Mouse (Mus musculus) brain, embryonic 14.5 days (tissue): Measurements from ENCODE around the gene Meioc. TPM values are rescaled to one million over a fixed set of nuclear protein-coding genes. Genes with fewer than 3 reads are reported as not detected.

Experiments used
- DNase-seq: peaks from one replicate; pipeline ENCODE4 v3.0.0-alpha.2; 2011; ENCODE audit warnings: low read depth
- CTCF ChIP-seq: fragments of 200-500 bp; IDR thresholded peaks from 2 replicates; pipeline ENCODE4 v1.5.1; 2012; ENCODE audit warnings: inconsistent platforms, mild to moderate bottlenecking, moderate library complexity, borderline replicate concordance; ENCODE audit not compliant: insufficient read depth, insufficient read length; ENCODE audit errors: extremely low read depth
- POLR2A ChIP-seq: fragments of 200-500 bp; IDR thresholded peaks from 2 replicates; pipeline ENCODE4 v1.6.1; 2012; ENCODE audit warnings: mild to moderate bottlenecking, inconsistent platforms, borderline replicate concordance; ENCODE audit not compliant: poor library complexity, insufficient read depth, insufficient read length, severe bottlenecking; ENCODE audit errors: extremely low read depth
- polyA plus RNA-seq: library from polyadenylated mRNA; depleted of rRNA; stranded (reverse); fragments of >200 nt; gene quantifications from 2 replicates; pipeline ENCODE4 v1.2.3, GENCODE M21; 2012; rRNA removed

Meioc gene
- 0.03 and 0.11 TPM in 2 replicates for polyA plus RNA-seq

DNA sequence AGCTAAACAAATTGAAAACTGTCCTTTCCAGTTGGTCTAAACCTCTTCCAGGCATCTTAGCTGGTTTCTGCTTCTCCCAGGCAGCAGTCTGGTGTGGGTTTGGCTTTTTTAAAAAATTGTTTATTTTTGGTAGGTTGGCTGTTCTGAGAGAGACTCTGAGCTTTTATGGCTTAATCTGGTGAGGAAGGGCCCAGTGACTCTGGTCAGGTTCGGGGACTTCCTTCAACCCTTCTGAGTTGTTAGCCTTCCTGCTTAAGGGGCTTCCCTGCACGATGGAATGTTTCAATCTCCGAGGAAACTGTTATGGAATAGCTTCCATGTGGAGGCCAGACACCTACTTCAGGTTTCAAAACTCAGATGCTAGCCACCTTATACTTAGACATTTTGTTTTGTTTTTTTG, at the start of gene Meioc:
Gene Meioc (plus strand): TSS at position 301 of the 400 bp plus-strand sequence.
- TF ChIP-seq CTCF, result no peak
- TF ChIP-seq POLR2A, result no peak
- no peak for DNase-seq

DNA sequence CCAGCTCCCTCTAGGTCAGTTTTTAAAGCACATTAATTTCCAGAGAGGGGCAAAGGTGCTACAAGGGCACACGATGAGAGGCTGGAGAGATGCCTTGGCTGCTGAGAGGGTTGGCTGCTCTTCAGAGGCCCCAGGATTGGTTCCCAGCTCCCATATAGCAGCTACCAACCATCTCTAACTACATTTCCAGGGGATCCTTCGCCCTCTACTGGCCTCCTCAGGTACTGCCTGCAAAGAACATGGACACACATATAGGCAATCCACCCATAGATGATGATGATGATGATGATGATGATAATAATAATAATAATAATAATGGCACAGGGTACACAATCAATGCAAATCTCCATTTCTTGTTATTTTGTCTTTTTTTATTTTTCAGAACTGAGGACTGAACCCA, 44.1 kb upstream of the Meioc start:
- TF ChIP-seq CTCF, result 0 out of 2 replicates have a peak, but pooled peaks have one; percentile 11
- no peak for TF ChIP-seq POLR2A
- no peak for DNase-seq

DNA sequence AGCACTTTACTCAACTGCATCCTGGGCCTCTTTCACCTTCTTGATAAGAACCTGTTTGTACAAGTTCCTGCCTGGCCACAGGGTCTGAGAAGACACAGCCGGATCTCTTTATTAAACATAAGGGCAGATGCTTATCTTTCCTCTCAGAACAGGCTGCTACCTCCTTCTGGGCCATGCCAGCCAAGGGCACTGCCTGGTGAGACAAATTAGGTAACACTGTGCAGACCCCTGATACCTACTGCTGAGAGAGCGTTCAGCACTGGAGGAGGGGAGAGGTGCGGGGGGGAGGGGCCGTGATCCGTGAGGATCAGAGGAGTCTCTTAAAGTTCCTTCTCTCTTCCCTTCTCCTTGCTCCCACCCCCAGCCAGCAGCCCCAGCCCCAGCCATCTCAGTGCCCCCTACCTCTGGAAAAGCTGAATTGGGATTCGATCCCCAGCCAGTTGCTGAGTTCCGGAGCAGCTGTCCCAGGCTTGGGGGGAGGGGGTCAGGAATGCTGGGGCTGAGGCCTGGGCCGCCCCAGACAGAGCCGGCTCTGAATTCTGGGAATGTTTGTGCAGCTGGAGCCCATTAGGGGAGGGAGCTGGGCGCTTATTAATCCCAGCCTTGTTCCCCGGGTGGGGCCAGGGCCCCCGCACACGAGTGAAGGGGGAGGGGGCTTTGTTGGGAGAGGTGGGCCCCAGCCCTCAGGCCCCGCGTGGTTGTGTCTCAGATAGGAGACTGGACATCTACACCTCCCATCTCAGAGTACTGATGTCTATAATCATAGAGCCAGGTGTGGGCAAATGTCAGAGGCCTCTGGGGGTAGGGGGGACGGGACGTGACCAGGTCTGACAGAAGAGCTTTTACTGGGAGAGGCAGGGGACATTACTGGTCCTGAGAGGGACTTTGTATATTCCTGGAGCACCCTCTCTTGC, 39.4 kb upstream of the Meioc start:
- DNase-seq, result peak; percentile 72
- TF ChIP-seq CTCF (no peak), POLR2A (no peak)

DNA sequence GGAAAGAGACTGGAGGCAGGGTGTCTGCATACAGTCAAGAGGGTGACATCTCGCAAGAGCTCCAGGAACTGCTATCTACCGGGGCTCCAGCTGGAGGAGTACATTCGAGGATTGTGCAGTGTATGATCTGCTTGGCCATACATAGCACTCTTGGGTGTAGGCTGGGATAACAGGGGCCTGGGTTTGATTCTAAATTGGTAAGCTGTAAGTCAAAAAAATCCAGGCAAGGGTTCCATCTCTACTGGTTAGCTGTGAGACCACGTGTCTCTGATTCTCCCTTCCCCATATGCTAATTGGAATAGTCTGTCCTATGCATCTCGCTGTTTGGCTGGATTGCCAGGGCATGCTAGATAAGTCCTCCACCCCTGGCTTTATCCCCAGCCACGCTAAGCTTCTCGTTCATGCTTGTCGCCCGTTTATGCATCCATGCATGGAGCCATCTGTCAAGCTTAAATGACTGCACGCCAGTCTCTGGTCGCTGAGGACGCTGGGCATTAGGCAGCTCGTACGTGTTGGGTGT, 38.6 kb upstream of the Meioc start:
- DNase-seq, result peak; percentile 85
- TF ChIP-seq CTCF (no peak), POLR2A (no peak)

DNA sequence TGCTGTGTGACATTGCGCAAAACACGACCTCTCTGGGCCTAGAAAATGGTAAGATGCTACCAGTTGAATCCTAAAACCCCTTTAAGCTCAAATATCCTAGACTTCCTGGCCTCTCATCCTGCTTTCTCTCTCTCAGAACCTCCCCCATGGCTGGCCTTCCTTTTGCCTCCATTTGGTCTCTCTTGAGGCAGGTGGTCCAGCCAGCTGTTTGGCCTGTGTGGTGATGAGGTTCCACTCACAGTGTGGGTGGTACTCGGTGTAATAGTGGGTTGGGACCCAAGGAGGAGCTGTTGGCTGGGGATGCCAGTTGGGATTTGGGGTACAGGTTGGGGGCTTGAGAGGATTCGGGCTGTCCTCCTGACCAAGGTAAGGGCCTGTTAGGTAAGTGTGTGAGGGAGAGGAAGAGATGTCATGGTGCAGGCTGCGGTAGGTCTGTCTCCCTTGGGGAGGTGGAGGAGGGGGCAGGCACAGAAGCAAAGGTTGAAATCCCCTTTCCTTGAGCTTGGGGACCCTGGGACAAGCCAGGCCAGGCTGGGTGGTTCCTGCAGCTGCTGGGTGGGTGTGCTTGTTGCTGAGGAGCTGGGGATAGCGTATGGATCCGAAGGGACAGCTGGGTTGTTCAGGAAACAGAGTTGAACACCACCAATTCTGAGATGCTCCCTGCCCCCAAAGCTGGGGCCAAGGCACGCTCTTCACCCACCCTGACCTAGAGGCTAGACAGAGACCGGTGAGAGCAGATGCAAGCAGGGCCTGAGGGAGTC, 36.2 kb upstream of the Meioc start:
- TF ChIP-seq POLR2A, result no peak
- no peak for TF ChIP-seq CTCF

DNA sequence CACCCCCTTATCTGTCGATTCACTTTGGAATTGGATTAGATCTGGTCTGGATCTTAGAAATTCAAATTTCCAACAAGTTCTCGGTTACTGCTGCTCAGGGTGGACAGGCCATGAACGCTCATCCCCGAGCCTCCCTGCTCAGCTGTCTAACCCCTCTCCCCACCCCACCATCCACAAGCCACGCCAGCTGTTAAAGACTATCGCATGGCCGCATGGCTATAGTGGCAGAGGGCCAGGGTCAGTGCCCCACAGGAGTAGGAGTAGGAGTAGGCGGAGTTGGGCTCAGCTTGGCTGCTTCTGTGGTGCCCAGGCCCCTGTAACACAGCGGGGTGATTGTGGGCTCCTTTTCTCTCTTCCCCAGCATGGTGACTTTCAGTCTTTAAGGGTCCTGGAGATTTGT, 35.0 kb upstream of the Meioc start:
- no peak for DNase-seq
- TF ChIP-seq POLR2A, result no peak
- no peak for TF ChIP-seq CTCF

More for the DNA sequence above, 36.2 kb upstream of the Meioc start:
- DNase-seq, result no peak

DNA sequence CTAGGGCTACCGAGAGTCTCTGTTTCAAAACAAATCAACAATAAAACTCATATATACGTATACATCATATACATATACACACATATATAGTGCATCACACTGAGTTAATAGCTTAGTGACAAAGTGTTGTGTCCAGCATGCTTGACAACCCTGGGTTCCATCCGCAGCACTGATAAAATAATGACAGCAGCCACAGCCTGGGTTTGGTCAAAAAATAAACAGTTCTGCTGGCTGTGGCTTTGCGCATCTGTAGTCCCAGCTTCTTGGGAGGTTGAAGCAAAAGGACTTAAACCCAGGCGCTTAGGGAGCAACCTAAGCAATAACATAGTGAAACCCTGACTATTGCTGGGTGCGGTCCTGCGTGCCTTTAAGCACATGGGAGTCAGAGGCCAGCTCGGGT, 34.1 kb upstream of the Meioc start:
- TF ChIP-seq POLR2A (no peak), CTCF (no peak)
- DNase-seq, result no peak

DNA sequence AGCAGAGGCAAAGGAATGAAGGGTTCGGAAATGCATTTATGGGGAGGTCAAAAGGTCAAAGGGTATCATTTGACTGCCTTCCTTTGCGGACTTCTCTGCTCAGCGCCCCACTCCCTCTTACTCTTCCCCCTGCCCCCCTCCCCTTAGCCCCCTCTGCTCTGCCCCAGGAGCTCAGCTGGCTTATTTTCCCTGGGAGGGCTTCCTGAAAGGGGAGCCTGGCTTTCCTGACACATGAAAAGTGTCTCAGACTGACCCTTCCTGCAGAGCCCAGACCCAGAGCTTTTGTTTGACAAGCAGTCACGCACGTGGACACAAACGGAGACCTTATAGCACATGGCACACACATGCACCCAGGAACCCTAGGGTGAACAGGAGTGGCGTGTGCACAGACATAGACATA, 32.8 kb upstream of the Meioc start:
- TF ChIP-seq CTCF (no peak), POLR2A (no peak)

DNA sequence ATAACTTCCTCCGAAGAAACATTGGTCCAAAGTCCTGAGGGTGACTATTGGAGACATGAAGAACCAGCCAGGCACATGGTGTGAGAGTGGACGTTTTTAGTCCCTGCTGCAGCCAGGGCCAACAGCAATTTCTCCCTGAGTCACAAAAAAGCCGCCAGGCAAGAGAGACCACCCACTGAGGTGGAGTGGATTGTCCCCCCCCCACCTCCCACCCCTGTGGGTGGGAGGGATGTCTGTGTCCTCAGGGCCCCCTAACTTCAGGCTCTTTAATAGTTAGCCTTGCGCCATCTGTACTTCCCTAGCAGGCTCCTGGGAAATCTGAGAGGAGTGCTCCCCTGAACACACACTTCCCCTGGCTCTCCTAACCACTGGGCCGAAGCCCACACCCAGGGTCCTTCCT, 32.3 kb upstream of the Meioc start:
- no peak for DNase-seq
- TF ChIP-seq POLR2A, result no peak
- TF ChIP-seq CTCF, result no peak

More for the DNA sequence above, 32.8 kb upstream of the Meioc start:
- DNase-seq, result no peak

DNA sequence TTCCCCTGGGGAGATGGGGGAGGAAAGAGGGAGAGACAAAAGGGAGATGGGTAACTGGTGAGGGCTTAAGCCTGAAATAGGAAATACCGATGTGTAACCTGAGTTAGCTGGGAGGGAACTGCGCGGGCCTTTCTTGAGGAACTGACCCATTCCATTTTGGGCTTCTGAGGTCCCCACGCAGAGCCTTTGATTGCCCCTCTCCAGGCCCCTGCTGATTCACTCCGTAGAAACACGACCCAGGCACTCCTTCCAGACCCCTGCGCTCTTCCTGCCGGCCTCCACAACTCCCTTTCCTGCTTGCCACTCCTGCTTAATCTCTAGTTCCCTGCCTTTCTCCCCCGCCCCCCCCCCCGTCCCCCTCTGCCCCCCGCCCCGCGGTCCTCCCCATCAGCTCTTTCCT, 30.8 kb upstream of the Meioc start:
- DNase-seq, result no peak
- TF ChIP-seq POLR2A (no peak), CTCF (no peak)

DNA sequence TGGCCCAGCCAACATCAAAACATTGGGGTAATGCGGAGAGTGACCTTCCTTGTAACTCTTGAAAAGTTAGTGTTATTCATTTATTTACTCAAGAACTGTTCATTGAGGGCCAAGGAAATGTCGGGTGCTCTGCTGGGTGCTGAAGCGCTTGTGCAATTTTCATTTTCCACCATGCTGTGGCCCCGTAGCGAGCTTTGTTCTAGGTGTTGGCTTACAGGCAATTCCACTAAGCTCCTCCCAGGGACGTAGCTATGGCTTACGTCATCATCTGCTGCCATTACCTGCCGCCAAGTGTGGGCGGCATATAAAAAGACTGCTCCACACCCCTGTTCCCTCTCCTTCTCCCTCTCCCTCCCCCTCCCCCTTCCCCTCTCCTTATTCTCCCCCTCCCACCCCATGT, 30.1 kb upstream of the Meioc start:
- DNase-seq, result peak; percentile 74
- TF ChIP-seq CTCF, result no peak
- TF ChIP-seq POLR2A, result no peak
